ENCODE assay signal across 7 mouse cellular contexts in genomic region chr8:83902961-83903666, GRCm38 (mm10). TPM values are rescaled to one million over a fixed set of nuclear protein-coding genes. Genes with fewer than 3 reads are reported as not detected.
A peak's percentile ranks its signal among the peaks of the same experiment; 100 is the strongest.
DNase-seq lines count a peak whose midpoint lies in the region; ATAC-seq and TF ChIP-seq lines count a peak whose summit lies in the region.

No protein-coding gene starts in this region.

- H3K4me1 ChIP-seq in lung, adult 2 months (ENCODE audit: control insufficient read depth, insufficient read depth, low read length), result peaks cover 2% of the 10 kb centered on the region; the same call in 1 of the 2 replicates
- peaks cover 9% of the 10 kb centered on the region; the same call in 1 of the 2 replicates for H3K4me1 ChIP-seq in forebrain, postnatal 0 days (ENCODE audit: insufficient read depth)
- H3K4me1 ChIP-seq in liver, embryonic 14.5 days (replicated peaks; ENCODE audit: control insufficient read depth in 2 of 2, insufficient read depth in 2 of 2, low read length in 1 of 2), result peaks cover 0 to 15% of the 10 kb centered on the region in 2 experiments; a peak in 2 of 4 replicates

- no peak for ATAC-seq in forebrain, postnatal 0 days
- no peak for ATAC-seq in liver, embryonic 14.5 days (ENCODE audit: insufficient read depth)
- no peak for ATAC-seq in inflammation-experienced regulatory T-cells, adult 6 months

- no peaks in the 10 kb centered on the region for H3K9me3 ChIP-seq in forebrain, postnatal 0 days (ENCODE audit: low read length)
- no peaks in the 10 kb centered on the region for H3K9me3 ChIP-seq in liver, embryonic 14.5 days (ENCODE audit: control insufficient read depth, low read length)

- peak overlapping the region; percentile 18; the same call in 1 of the 2 replicates for H3K9ac ChIP-seq in forebrain, postnatal 0 days
- H3K9ac ChIP-seq in liver, embryonic 14.5 days (replicated peaks), result no peak overlapping the region

- no peak for TF ChIP-seq CTCF in lung, adult 2 months (IDR thresholded peaks at IDR 0.05; ENCODE audit: insufficient read depth, low read length)
- TF ChIP-seq CTCF in forebrain, postnatal 0 days (IDR thresholded peaks at IDR 0.05; ENCODE audit: low read depth), result peak; percentile 30; the same call in 1 of the 2 replicates
- 0 out of 2 replicates have a peak, but pooled peaks have one; percentile 5 for TF ChIP-seq CTCF in liver, embryonic 14.5 days (IDR thresholded peaks at IDR 0.05; ENCODE audit: low read depth)

- peak; percentile 30 for DNase-seq in lung, adult 2 months
- no peak for DNase-seq in lung, postnatal 36 days
- DNase-seq in cerebellum, adult 8-10 months, result peak; percentile 52
- no peak for DNase-seq in forebrain, postnatal 0 days
- DNase-seq in liver, embryonic 14.5 days (ENCODE audit: low read depth in 3 of 3, low spot score in 3 of 3), result no peak
- DNase-seq in retina, embryonic 14.5 days (ENCODE audit: low spot score), result peak; percentile 53

- no peak for TF ChIP-seq POLR2A in lung, adult 2 months (IDR thresholded peaks at IDR 0.05; ENCODE audit: borderline replicate concordance, extremely low read depth, low read depth, low read length)

- no peak overlapping the region for H3K27ac ChIP-seq in forebrain, postnatal 0 days (ENCODE audit: low read depth, low read length)
- no peak overlapping the region for H3K27ac ChIP-seq in liver, embryonic 14.5 days

- H3K36me3 ChIP-seq in forebrain, postnatal 0 days (ENCODE audit: insufficient read depth), result no peaks in the 10 kb centered on the region; the same call in 1 of the 2 replicates
- no peaks in the 10 kb centered on the region for H3K36me3 ChIP-seq in liver, embryonic 14.5 days (replicated peaks; ENCODE audit: control insufficient read depth, insufficient read depth, low read depth)

- H3K4me2 ChIP-seq in forebrain, postnatal 0 days (ENCODE audit: low read depth), result peak overlapping the region; percentile 79
- H3K4me2 ChIP-seq in liver, embryonic 14.5 days (ENCODE audit: low read depth), result no peak overlapping the region

- H3K27me3 ChIP-seq in forebrain, postnatal 0 days (ENCODE audit: insufficient read depth, low read length), result no peaks in the 10 kb centered on the region
- peaks cover 25% of the 10 kb centered on the region for H3K27me3 ChIP-seq in liver, embryonic 14.5 days (ENCODE audit: control insufficient read depth, insufficient read depth, low read length)

- TF ChIP-seq EP300 in liver, embryonic 14.5 days (IDR thresholded peaks at IDR 0.05; ENCODE audit: low read depth), result no peak

- 29% methylated on average over 13 of the region's 13 CpGs for WGBS in lung, adult 2 months
- 13% methylated on average over 13 of the region's 13 CpGs for WGBS in forebrain, postnatal 0 days
- 22% methylated on average over 12 of the region's 13 CpGs for WGBS in liver, embryonic 14.5 days (ENCODE audit: insufficient replicate concordance)

- no peak overlapping the region for H3K4me3 ChIP-seq in lung, adult 2 months (replicated peaks; ENCODE audit: extremely low read depth, low read depth, low read length)
- H3K4me3 ChIP-seq in forebrain, postnatal 0 days (ENCODE audit: low read depth, low read length), result peak overlapping the region; percentile 95
- no peak overlapping the region for H3K4me3 ChIP-seq in liver, embryonic 14.5 days (ENCODE audit: insufficient read depth in 1 of 2, low read depth in 2 of 2, low read length in 2 of 2)

RNA-seq across cellular contexts. Expression of gene Adgrl1, which starts 3.2 kb away (rescaled TPM):
- polyA plus RNA-seq in lung, adult 2 months (2012; rRNA removed), result 81.1 and 86.4 TPM in 2 replicates
- 248 and 259 TPM in 2 replicates for total RNA-seq in forebrain, postnatal 0 days (2014; rRNA removed)
- polyA plus RNA-seq in forebrain, postnatal 0 days (2015; fragmentation: Nextera tagmentation; extraction: Ambion mirVana), result 38.5 and 56.5 TPM in 2 replicates
- polyA plus RNA-seq in liver, embryonic 14.5 days (2012; rRNA removed), result 4.5 and 6.1 TPM in 2 replicates
- 1.2 and 1.7 TPM in 2 replicates for polyA plus RNA-seq in liver, embryonic 14.5 days (2014; fragmentation: Nextera tagmentation; extraction: Ambion mirVana)
- polyA plus RNA-seq in inflammation-experienced regulatory T-cells, adult 6 months (2017; shearing (Covaris generic)), result 10 to 100 TPM in 2 of 3 experiments, 1 to 10 TPM in 1; 5.1 to 13.8 (median 11.3) TPM

RNA-seq across cellular contexts. Expression of gene Gm10644, which starts 51.9 kb away (rescaled TPM):
- 1.7 and 2.0 TPM in 2 replicates for polyA plus RNA-seq in lung, adult 2 months (2012; rRNA removed)
- total RNA-seq in forebrain, postnatal 0 days (2014; rRNA removed), result 0.14 and 0.31 TPM in 2 replicates
- 0.14 and 0.40 TPM in 2 replicates for polyA plus RNA-seq in forebrain, postnatal 0 days (2015; fragmentation: Nextera tagmentation; extraction: Ambion mirVana)
- polyA plus RNA-seq in liver, embryonic 14.5 days (2012; rRNA removed), result 0.30 and 0.31 TPM in 2 replicates
- polyA plus RNA-seq in liver, embryonic 14.5 days (2014; fragmentation: Nextera tagmentation; extraction: Ambion mirVana), result 0.09 and 0.30 TPM in 2 replicates
- polyA plus RNA-seq in inflammation-experienced regulatory T-cells, adult 6 months (2017; shearing (Covaris generic)), result 1 to 10 TPM in 1 of 3 experiments, under 1 TPM in 2; 0.16 to 1.5 (median 0.52) TPM

RNA-seq across cellular contexts. Expression of gene Asf1b, which starts 52.2 kb away (rescaled TPM):
- 7.5 and 7.9 TPM in 2 replicates for polyA plus RNA-seq in lung, adult 2 months (2012; rRNA removed)
- 1.7 and 5.0 TPM in 2 replicates for total RNA-seq in forebrain, postnatal 0 days (2014; rRNA removed)
- 4.7 and 5.1 TPM in 2 replicates for polyA plus RNA-seq in forebrain, postnatal 0 days (2015; fragmentation: Nextera tagmentation; extraction: Ambion mirVana)
- polyA plus RNA-seq in liver, embryonic 14.5 days (2012; rRNA removed), result 92.7 and 98.5 TPM in 2 replicates
- 130 and 138 TPM in 2 replicates for polyA plus RNA-seq in liver, embryonic 14.5 days (2014; fragmentation: Nextera tagmentation; extraction: Ambion mirVana)
- polyA plus RNA-seq in inflammation-experienced regulatory T-cells, adult 6 months (2017; shearing (Covaris generic)), result 100 to 1,000 TPM in 1 of 3 experiments, 10 to 100 TPM in 2; 26.0 to 159 (median 26.4) TPM

Comparison
In these comparisons a context has a peak if more than half of its experiments do, and no peak if none do; other contexts are left out.
1. DNase-seq: peak in lung, adult 2 months (single experiment), cerebellum, adult 8-10 months (single experiment) and retina, embryonic 14.5 days (single experiment); none in lung, postnatal 36 days (single experiment), forebrain, postnatal 0 days (single experiment) and liver, embryonic 14.5 days (0 of 3).